Mouse (Mus musculus) mammary gland, adult 2 months (tissue): Measurements from ENCODE around the gene Pecr. TPM values are rescaled to one million over a fixed set of nuclear protein-coding genes. Genes with fewer than 3 reads are reported as not detected.

ENCODE experiments used
- polyA plus RNA-seq: library from polyadenylated mRNA; depleted of rRNA; stranded (reverse); fragments of >200 nt; gene quantifications from 2 replicates; pipeline ENCODE4 v1.2.3, GENCODE M21; 2012; ENCODE audit warnings: low replicate concordance; rRNA removed

Pecr gene
- polyA plus RNA-seq, result 7.6 and 14.7 TPM in 2 replicates

DNA sequence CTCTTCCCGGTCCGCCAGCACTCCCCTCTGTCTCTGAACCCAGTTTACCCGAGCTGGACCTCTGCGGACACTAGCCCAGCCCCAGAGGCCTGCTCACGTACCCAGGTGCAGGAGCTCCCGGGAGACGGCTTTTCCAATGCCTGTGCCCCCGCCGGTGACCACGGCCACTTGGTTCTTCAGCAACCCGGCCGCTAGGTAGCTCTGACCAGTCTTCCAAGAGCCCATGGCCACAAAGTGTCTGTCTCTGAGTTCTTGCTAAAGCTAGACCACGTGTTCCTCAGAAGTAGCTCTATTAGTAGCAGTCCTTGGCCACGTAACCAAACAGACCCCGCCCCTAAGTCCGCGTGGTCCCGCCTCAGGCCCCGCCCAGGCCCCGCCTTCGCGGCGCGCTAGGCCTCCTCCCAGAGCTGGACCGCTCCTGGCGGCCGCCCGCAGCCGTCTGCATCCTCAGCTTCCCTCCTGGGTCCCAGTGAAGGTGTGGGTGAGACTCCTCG is at the start of gene Pecr, which contains the start of gene Tmem169:
TSS of gene Pecr (minus strand) at position 323 of the 494 bp plus-strand sequence.
TSS of gene Tmem169 (plus strand) at position 378 of the 494 bp plus-strand sequence.

DNA sequence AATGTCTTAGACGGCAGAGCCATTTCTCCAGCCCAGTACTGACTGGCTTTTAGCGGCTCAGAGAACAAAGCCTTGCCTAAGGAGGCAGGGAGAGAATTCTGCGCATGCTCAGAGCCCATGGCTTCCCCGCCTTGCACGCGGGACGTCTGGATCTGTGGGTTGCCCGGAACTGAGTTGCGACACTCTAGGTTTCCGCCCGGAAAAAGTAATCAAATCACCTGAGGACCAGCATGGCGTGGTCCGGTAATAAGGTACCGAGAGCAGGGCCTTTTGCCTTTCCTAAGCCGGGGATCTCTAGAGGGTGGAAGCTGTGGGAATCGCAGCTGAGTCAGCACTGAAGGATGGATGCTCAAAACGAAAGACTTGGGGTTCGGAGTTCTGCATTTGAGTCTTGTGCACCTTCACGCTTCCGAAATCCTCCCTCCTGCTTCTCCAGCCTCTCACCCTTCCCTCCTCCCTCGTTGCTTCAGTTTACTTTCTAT is 23.2 kb upstream of the Pecr start, which contains the start of gene Xrcc5:
TSS of gene Xrcc5 (plus strand) at position 105 of the 482 bp plus-strand sequence.

DNA sequence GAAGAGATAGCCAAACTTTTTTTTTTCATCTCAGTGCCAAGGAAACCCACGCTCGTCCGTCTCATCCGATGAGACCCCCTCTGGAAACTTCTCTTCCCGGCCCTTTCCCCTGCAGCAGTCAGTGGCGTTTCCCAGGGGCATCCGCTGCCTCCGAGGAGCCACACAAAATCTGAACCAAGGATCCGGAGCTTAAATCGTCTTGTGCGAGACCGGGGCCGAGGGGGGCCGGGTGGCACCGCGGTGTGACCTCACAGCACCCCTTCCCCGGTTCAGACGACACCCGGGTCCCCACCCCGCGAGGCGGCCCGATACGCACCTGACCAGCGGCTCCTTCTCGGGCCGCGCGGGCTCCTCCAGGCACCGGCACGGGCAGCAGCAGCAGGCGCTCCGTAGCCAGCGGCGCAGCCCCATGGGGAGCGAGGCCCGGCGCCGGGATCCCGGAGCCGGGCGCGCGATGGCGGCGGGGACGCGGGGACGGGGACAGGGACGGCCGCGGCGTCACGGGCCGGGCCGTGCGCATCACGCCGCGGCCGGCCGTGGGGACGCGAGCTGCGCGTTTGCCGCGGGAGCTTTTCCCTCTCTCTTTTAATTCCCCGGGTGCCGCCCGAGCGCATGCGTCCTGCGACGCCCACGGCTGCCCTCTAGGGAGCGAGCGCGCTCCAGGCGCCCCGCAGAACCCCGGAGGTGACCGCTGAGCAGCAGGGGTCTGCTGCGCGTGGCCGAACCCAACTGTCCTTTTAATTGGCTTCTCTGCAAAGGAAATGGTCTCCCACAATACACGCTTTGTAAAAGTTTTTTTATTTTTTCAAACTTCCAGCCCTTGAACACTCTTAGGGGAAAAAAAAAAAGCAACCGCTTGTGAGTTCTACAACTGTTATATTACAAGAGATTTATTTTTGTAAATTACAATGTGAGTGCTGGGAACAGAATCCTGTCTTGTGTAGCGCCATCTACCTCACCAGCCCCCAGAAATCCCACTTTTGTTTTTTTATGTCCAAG is 72.1 kb downstream of the Pecr start, which contains the start of gene Mreg:
TSS of gene Mreg (minus strand) at position 607 of the 999 bp plus-strand sequence.

Other genes with a start within 250 kb of the Pecr start
- gene Mreg, start 72.0 kb downstream of the Pecr start, polyA plus RNA-seq, result 5.2 and 8.8 TPM in 2 replicates
- 0.04 TPM in 1 of 2 replicates, not detected in the other for gene Tmem169, start 55 bp upstream of the Pecr start, polyA plus RNA-seq
- gene Xrcc5, start 23.1 kb upstream of the Pecr start, polyA plus RNA-seq, result 1.5 and 3.6 TPM in 2 replicates